Mouse (Mus musculus) right cerebral cortex, adult 18-20 months (tissue): ENCODE measurements at regions not wholly inside any gene's neighbourhood (a gene's known extent, or its start where the extent isn't known, plus 50 kb on each side); places are given as distances from the start of the nearest gene placed in this dataset.
"Not testable (repeated sequence)": the region's sequence is repeated elsewhere in the genome, so short reads cannot be mapped to it uniquely, and the experiment has no call there.

Experiments
- DNase-seq: peaks from one replicate; pipeline ENCODE4 v3.0.0; 2022; ENCODE audit warnings: mixed read lengths

GRCm38 (mm10) chr5:26586108-26586507 is 230.9 kb upstream of the Dpp6 start:
- DNase-seq, result no peak

GRCm38 (mm10) chr5:26590886-26591285 is 226.1 kb upstream of the Dpp6 start:
- no peak for DNase-seq

GRCm38 (mm10) chr5:26592341-26592740 is 224.7 kb upstream of the Dpp6 start:
- DNase-seq, result no peak

GRCm38 (mm10) chr5:26597991-26598390 is 219.0 kb upstream of the Dpp6 start:
- no peak for DNase-seq

GRCm38 (mm10) chr5:26619272-26619671 is 197.7 kb upstream of the Dpp6 start:
- DNase-seq, result no peak

GRCm38 (mm10) chr5:26622116-26622515 is 194.9 kb upstream of the Dpp6 start:
- DNase-seq, result no peak

- DNase-seq, result no peak
These were observed 145.5 kb upstream of the Dpp6 start for GRCm38 (mm10) chr5:26671478-26671877.

- no peak for DNase-seq
These were observed 127.2 kb upstream of the Dpp6 start for GRCm38 (mm10) chr5:26689775-26690174.

GRCm38 (mm10) chr5:26691121-26691520 is 125.9 kb upstream of the Dpp6 start:
- DNase-seq, result no peak

GRCm38 (mm10) chr5:26692013-26692412 is 125.0 kb upstream of the Dpp6 start:
- no peak for DNase-seq

GRCm38 (mm10) chr5:26703621-26704020 is 113.4 kb upstream of the Dpp6 start:
- not testable (repeated sequence) for DNase-seq

GRCm38 (mm10) chr5:26707661-26708060 is 109.3 kb upstream of the Dpp6 start:
- DNase-seq, result peak; percentile 77

GRCm38 (mm10) chr5:26724491-26724890 is 92.5 kb upstream of the Dpp6 start:
- DNase-seq, result no peak

- no peak for DNase-seq
These were observed 91.0 kb upstream of the Dpp6 start for GRCm38 (mm10) chr5:26725953-26726352.

GRCm38 (mm10) chr5:26751196-26751595 is 65.8 kb upstream of the Dpp6 start:
- not testable (repeated sequence) for DNase-seq

GRCm38 (mm10) chr5:26751601-26752305 is 65.2 kb upstream of the Dpp6 start:
- DNase-seq, result not testable (repeated sequence)

- DNase-seq, result not testable (repeated sequence)
These were observed 62.9 kb upstream of the Dpp6 start for GRCm38 (mm10) chr5:26754129-26754528.
